Mouse (Mus musculus) intestine, postnatal 0 days (tissue): ENCODE results near the gene Samm50. TPM values are rescaled to one million over a fixed set of nuclear protein-coding genes. Genes with fewer than 3 reads are reported as not detected.

ENCODE experiments used
- ATAC-seq: fragments of 200-750 bp; cut with Nextera tagmentation; 2 replicates; pipeline ENCODE4 v1.8.0; 2017; ENCODE audit warnings: mild to moderate bottlenecking, moderate TSS enrichment, moderate library complexity
- H3K27ac ChIP-seq: fragments of 300-500 bp; sonication (generic); 2 replicates; pipeline ENCODE4 v1.5.1; 2014; ENCODE audit warnings: mild to moderate bottlenecking, low read depth, low read length, moderate library complexity
- H3K27me3 ChIP-seq: fragments of 300-500 bp; sonication (generic); replicated peaks from 2 replicates; pipeline ENCODE4 v1.6.1; 2014; ENCODE audit warnings: low read length, mixed read lengths; ENCODE audit not compliant: control insufficient read depth, insufficient read depth
- H3K36me3 ChIP-seq: fragments of 300-500 bp; sonication (generic); 2 replicates; pipeline ENCODE4 v1.6.1; 2014; ENCODE audit warnings: mild to moderate bottlenecking, moderate library complexity; ENCODE audit not compliant: control insufficient read depth, insufficient read depth
- H3K4me1 ChIP-seq: fragments of 300-500 bp; sonication (generic); replicated peaks from 2 replicates; pipeline ENCODE4 v1.6.1; 2014; ENCODE audit warnings: antibody characterized with exemption, low read length, mixed read lengths; ENCODE audit not compliant: control insufficient read depth, insufficient read depth
- H3K4me2 ChIP-seq: fragments of 300-500 bp; sonication (generic); replicated peaks from 2 replicates; pipeline ENCODE4 v1.6.1; 2014; ENCODE audit warnings: low read depth, mild to moderate bottlenecking, moderate library complexity
- H3K4me3 ChIP-seq: fragments of 300-500 bp; sonication (generic); 2 replicates; pipeline ENCODE4 v1.5.1; 2014; ENCODE audit warnings: low read depth, low read length
- H3K9ac ChIP-seq: fragments of 300-500 bp; sonication (generic); 2 replicates; pipeline ENCODE4 v1.6.1; 2014; ENCODE audit warnings: mild to moderate bottlenecking, low read depth, low read length
- H3K9me3 ChIP-seq: fragments of 300-500 bp; sonication (generic); 2 replicates; pipeline ENCODE4 v1.6.1; 2016; ENCODE audit warnings: mixed run types; ENCODE audit not compliant: control insufficient read depth
- CTCF ChIP-seq: sonication (generic); IDR thresholded peaks from 2 replicates; pipeline ENCODE4 v1.5.1; 2016; ENCODE audit warnings: low read depth, mild to moderate bottlenecking, control low read depth, antibody characterized with exemption, moderate library complexity
- WGBS: fragments of 180-500 bp; shearing (Covaris S2); extraction: QIAGEN DNeasy Blood & Tissue Kit; methylation state at CpG from one replicate; pipeline ENCODE4 v1.1.7; 2014; 5-methylcytosine and 5-hydroxymethylcytosine counted together
- polyA plus RNA-seq: library from polyadenylated mRNA; unstranded; fragments of >200 nt; fragmentation: Nextera tagmentation; extraction: Ambion mirVana; gene quantifications from 2 replicates; pipeline ENCODE4 v1.2.1, GENCODE M21; 2015

The Samm50 gene
- polyA plus RNA-seq, 1 experiment from 2014 or later, result 110 TPM

GRCm38 (mm10) chr15:84218783-84219271 lies 26.8 kb downstream of the Samm50 start:
- Histone ChIP-seq H3K4me1 (no peaks in the 10 kb centered on the region), H3K27ac (no peak overlapping the region; the same call in 1 of the 2 replicates), H3K9me3 (no peaks in the 10 kb centered on the region), H3K36me3 (peaks cover 8% of the 10 kb centered on the region; the same call in 1 of the 2 replicates), H3K9ac (no peak overlapping the region), H3K4me3 (no peak overlapping the region), H3K27me3 (no peaks in the 10 kb centered on the region), H3K4me2 (peak overlapping the region; percentile 21; the same call in 1 of the 2 replicates)
- WGBS, result 19% methylated on average over 9 of the region's 9 CpGs
- ATAC-seq, result no peak
- no peak for TF ChIP-seq CTCF

DNA sequence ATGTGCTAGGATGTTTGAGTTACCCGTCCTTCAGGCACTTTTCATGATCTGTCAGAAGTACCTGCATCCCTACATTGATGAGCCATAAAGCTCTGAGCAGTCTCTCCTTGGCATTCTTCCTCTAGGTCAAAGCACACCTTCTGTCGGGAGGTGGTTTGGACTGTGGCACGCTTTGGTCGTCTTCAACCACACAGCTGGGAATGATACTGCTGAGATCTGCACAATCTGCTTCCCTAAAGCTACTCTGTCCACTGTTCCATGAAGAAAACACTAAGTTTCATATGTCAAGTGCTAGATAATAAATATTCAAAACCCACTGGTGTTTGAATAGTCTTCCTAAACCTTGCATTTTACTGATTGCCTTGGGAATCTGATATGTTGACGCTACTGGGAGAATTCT lies 29.5 kb downstream of the Samm50 start:
- Histone ChIP-seq H3K27ac (no peak overlapping the region), H3K36me3 (no peaks in the 10 kb centered on the region), H3K4me3 (no peak overlapping the region), H3K4me1 (no peaks in the 10 kb centered on the region), H3K9ac (no peak overlapping the region), H3K4me2 (no peak overlapping the region), H3K9me3 (no peaks in the 10 kb centered on the region), H3K27me3 (no peaks in the 10 kb centered on the region)
- WGBS, result 68% methylated on average over 5 of the region's 5 CpGs
- ATAC-seq, result no peak
- no peak for TF ChIP-seq CTCF

DNA sequence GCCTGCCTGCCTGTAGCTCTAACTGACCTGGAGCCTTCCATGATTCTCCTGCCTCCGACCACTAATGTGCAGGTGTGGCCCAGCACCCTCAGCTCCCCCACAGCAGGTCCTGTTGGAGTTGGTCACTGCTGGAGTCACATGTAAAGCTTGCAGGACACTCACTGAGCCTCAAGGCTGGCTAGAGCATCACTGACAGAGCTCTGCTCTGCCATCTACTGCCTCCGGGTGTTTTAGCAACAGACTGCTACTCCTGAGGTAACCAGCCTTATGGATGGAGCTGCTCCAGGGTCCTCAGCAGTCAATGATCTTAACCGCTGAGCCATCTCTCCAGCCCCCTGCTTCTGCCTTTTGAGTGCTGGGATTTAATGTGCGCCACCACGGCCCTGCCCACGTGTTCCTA lies 31.4 kb downstream of the Samm50 start:
- no peaks in the 10 kb centered on the region for H3K9me3 ChIP-seq
- TF ChIP-seq CTCF, result peak; percentile 47
- no peak overlapping the region for H3K4me3 ChIP-seq
- no peaks in the 10 kb centered on the region for H3K27me3 ChIP-seq
- no peak for ATAC-seq
- 37% methylated on average over 6 of the region's 6 CpGs for WGBS
- no peak overlapping the region for H3K27ac ChIP-seq
- H3K9ac ChIP-seq, result no peak overlapping the region
- H3K4me1 ChIP-seq, result no peaks in the 10 kb centered on the region
- H3K4me2 ChIP-seq, result no peak overlapping the region
- no peaks in the 10 kb centered on the region for H3K36me3 ChIP-seq

DNA sequence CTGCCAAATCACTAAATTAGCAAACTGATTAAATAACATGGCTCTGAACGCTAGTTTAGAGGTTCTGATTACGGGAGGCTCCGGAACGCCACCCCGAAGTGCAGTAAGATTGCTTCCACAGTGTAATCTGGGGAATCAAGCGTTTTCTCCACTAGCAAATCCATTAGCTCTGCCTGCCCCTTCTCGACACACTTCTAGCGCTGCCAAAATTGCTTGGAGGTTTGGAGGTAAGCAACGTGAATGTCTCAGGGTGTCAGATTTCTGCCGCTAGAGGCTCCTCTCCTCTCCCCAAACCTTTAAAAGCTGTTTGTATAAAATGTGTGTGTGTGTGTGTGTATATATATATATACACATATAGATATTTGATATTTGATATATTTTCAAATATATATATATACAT lies 32.7 kb downstream of the Samm50 start:
- 53% methylated on average over 10 of the region's 10 CpGs for WGBS
- Histone ChIP-seq H3K9ac (no peak overlapping the region), H3K27ac (no peak overlapping the region), H3K4me3 (no peak overlapping the region), H3K9me3 (no peaks in the 10 kb centered on the region), H3K4me1 (no peaks in the 10 kb centered on the region), H3K4me2 (no peak overlapping the region), H3K36me3 (no peaks in the 10 kb centered on the region), H3K27me3 (no peaks in the 10 kb centered on the region)
- ATAC-seq, result no peak
- TF ChIP-seq CTCF, result no peak

- Histone ChIP-seq H3K4me2 (no peak overlapping the region), H3K9me3 (no peaks in the 10 kb centered on the region), H3K4me3 (no peak overlapping the region), H3K27ac (no peak overlapping the region), H3K36me3 (no peaks in the 10 kb centered on the region), H3K9ac (no peak overlapping the region), H3K4me1 (no peaks in the 10 kb centered on the region), H3K27me3 (peaks cover 8% of the 10 kb centered on the region)
- no peak for ATAC-seq
- WGBS, result 76% methylated on average over 15 of the region's 15 CpGs
- no peak for TF ChIP-seq CTCF
Observed at GRCm38 (mm10) chr15:84226918-84227317, 34.9 kb downstream of the Samm50 start.

- H3K4me3 ChIP-seq, result no peak overlapping the region
- peaks cover 13% of the 10 kb centered on the region for H3K27me3 ChIP-seq
- no peaks in the 10 kb centered on the region for H3K4me1 ChIP-seq
- no peak for ATAC-seq
- 15% methylated on average over 5 of the region's 5 CpGs for WGBS
- no peak overlapping the region for H3K9ac ChIP-seq
- peak overlapping the region; percentile 78; the same call in 1 of the 2 replicates for H3K4me2 ChIP-seq
- H3K36me3 ChIP-seq, result no peaks in the 10 kb centered on the region
- TF ChIP-seq CTCF, result no peak
- H3K27ac ChIP-seq, result no peak overlapping the region
- no peaks in the 10 kb centered on the region for H3K9me3 ChIP-seq
Observed at GRCm38 (mm10) chr15:84230661-84231060, 38.6 kb downstream of the Samm50 start.
